Mouse (Mus musculus): Measurements from ENCODE around the gene Arid1b. TPM values are rescaled to one million over a fixed set of nuclear protein-coding genes. Genes with fewer than 3 reads are reported as not detected.
"Not testable (repeated sequence)": the region's sequence is repeated elsewhere in the genome, so short reads cannot be mapped to it uniquely, and the experiment has no call there.

Arid1b gene
- total RNA-seq, 2 experiments from 2014 or later: 29.2 to 29.7 TPM

- DNase-seq: no peak
Measured at GRCm38 (mm10) chr17:5088822-5089221, 94.7 kb downstream of the Arid1b start.

GRCm38 (mm10) chr17:5089541-5089940 lies 95.4 kb downstream of the Arid1b start:
- no peak for DNase-seq

- no peak for DNase-seq
Measured at GRCm38 (mm10) chr17:5091490-5091889, 97.4 kb downstream of the Arid1b start.

GRCm38 (mm10) chr17:5091934-5092333 lies 97.8 kb downstream of the Arid1b start:
- DNase-seq: no peak

GRCm38 (mm10) chr17:5093343-5093742 lies 99.2 kb downstream of the Arid1b start:
- not testable (repeated sequence) for DNase-seq

- DNase-seq: no peak
Measured at GRCm38 (mm10) chr17:5094636-5095035, 100.5 kb downstream of the Arid1b start.

- no peak for DNase-seq
Measured at GRCm38 (mm10) chr17:5095741-5096140, 101.6 kb downstream of the Arid1b start.

GRCm38 (mm10) chr17:5097046-5097445 lies 102.9 kb downstream of the Arid1b start:
- DNase-seq: no peak

GRCm38 (mm10) chr17:5097545-5098475 lies 103.7 kb downstream of the Arid1b start:
- DNase-seq: no peak

- no peak for DNase-seq
Measured at GRCm38 (mm10) chr17:5098727-5099126, 104.6 kb downstream of the Arid1b start.

- DNase-seq: no peak
Measured at GRCm38 (mm10) chr17:5099238-5099637, 105.1 kb downstream of the Arid1b start.

- DNase-seq: no peak
Measured at GRCm38 (mm10) chr17:5101157-5101556, 107.0 kb downstream of the Arid1b start.

- no peak for DNase-seq
Measured at GRCm38 (mm10) chr17:5101887-5102286, 107.8 kb downstream of the Arid1b start.

GRCm38 (mm10) chr17:5105746-5106145 lies 111.6 kb downstream of the Arid1b start:
- DNase-seq: no peak

- DNase-seq: no peak
Measured at GRCm38 (mm10) chr17:5106263-5107195, 112.4 kb downstream of the Arid1b start.

- no peak for DNase-seq
Measured at GRCm38 (mm10) chr17:5107501-5107900, 113.4 kb downstream of the Arid1b start.

GRCm38 (mm10) chr17:5108022-5108421 lies 113.9 kb downstream of the Arid1b start:
- DNase-seq: no peak

- no peak for DNase-seq
Measured at GRCm38 (mm10) chr17:5108546-5109142, 114.5 kb downstream of the Arid1b start.

- no peak for DNase-seq
Measured at GRCm38 (mm10) chr17:5109343-5109742, 115.2 kb downstream of the Arid1b start.

- no peak for DNase-seq
Measured at GRCm38 (mm10) chr17:5110159-5110558, 116.0 kb downstream of the Arid1b start.

GRCm38 (mm10) chr17:5110981-5111380 lies 116.8 kb downstream of the Arid1b start:
- not testable (repeated sequence) for DNase-seq

GRCm38 (mm10) chr17:5112116-5112515 lies 118.0 kb downstream of the Arid1b start:
- no peak for DNase-seq
